Mouse (Mus musculus) liver, adult 2 months (tissue): ENCODE data around the gene Ctnnbl1.

Source experiments
- CTCF ChIP-seq: fragments of 200-500 bp; IDR thresholded peaks from 2 replicates; pipeline ENCODE4 v1.5.1; 2011; ENCODE audit warnings: low read depth, low read length, control low read depth
- POLR2A ChIP-seq: fragments of 200-500 bp; IDR thresholded peaks from 2 replicates; pipeline ENCODE4 v1.6.1; 2011; ENCODE audit warnings: low read length, control low read depth; ENCODE audit not compliant: insufficient read depth; ENCODE audit errors: extremely low read depth

DNA sequence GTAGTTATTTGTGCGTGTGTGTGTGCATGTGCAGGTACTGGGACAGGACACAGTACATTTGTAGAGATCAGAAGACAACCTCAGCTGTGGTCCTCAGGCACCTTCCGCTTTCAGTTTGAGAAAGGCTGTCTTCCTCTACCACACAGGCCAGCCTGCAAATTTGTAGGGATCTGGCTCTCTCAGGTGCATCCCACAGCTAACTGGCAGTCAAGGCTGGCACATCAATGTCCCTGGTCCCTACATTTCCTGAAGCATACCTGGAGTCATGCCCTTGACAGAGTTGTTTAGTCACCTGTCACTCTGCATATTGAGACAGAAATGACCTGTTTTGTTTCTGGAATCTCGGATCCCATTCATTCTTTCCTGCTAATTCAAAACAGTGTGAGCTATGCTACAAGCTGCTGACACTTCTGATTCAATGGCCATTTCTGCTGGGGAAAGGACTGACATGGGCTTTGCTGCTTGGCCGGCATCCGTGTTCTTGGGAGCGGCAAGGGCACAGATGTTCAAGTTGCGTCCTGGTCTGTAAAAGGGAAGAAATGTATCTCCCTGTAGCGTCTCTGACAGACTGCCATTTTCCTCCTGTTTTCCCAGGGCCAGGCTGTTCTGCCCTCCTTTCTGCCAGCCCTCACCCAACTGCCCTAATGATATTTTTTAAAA lies 53.8 kb downstream of the Ctnnbl1 start:
- TF ChIP-seq POLR2A: no peak
- no peak for TF ChIP-seq CTCF
